Mouse (Mus musculus) cortical plate, adult 2 months (tissue): Measurements from ENCODE around the gene Strn4. TPM values are rescaled to one million over a fixed set of nuclear protein-coding genes. Genes with fewer than 3 reads are reported as not detected.

ENCODE experiments used
- H3K27ac ChIP-seq: fragments of 200-500 bp; 2 replicates; pipeline ENCODE4 v1.5.1; 2012; ENCODE audit warnings: low read length, control low read depth, inconsistent platforms; ENCODE audit not compliant: insufficient read depth
- H3K4me1 ChIP-seq: fragments of 200-500 bp; 2 replicates; pipeline ENCODE4 v1.6.1; 2011; ENCODE audit warnings: low read length; ENCODE audit not compliant: control insufficient read depth, insufficient read depth
- H3K4me3 ChIP-seq: fragments of 200-500 bp; 2 replicates; pipeline ENCODE4 v1.5.1; 2011; ENCODE audit warnings: mild to moderate bottlenecking, low read length, control low read depth; ENCODE audit not compliant: insufficient read depth
- CTCF ChIP-seq: fragments of 200-500 bp; IDR thresholded peaks from 2 replicates; pipeline ENCODE4 v1.5.1; 2011; ENCODE audit warnings: mild to moderate bottlenecking, control low read depth, low read length; ENCODE audit not compliant: insufficient read depth; ENCODE audit errors: extremely low read depth
- POLR2A ChIP-seq: fragments of 200-500 bp; IDR thresholded peaks from 2 replicates; pipeline ENCODE4 v1.6.1; 2011; ENCODE audit warnings: mild to moderate bottlenecking, low read length, control low read depth; ENCODE audit not compliant: insufficient read depth; ENCODE audit errors: extremely low read depth
- polyA plus RNA-seq: library from polyadenylated mRNA; depleted of rRNA; stranded (reverse); fragments of >200 nt; gene quantifications from 2 replicates; pipeline ENCODE4 v1.2.3, GENCODE M21; 2012

Gene Strn4
- polyA plus RNA-seq, 1 experiment: 291 TPM

GRCm38 (mm10) chr7:16783758-16784415 lies 31.8 kb upstream of the Strn4 start:
- Histone ChIP-seq H3K27ac (no peak overlapping the region), H3K4me1 (peaks cover 2% of the 10 kb centered on the region; the same call in 1 of the 2 replicates), H3K4me3 (no peak overlapping the region)
- TF ChIP-seq POLR2A (no peak), CTCF (no peak)

- Histone ChIP-seq H3K27ac (no peak overlapping the region), H3K4me3 (no peak overlapping the region), H3K4me1 (peaks cover 2% of the 10 kb centered on the region; the same call in 1 of the 2 replicates)
- TF ChIP-seq POLR2A (no peak), CTCF (no peak)
Measured at GRCm38 (mm10) chr7:16784498-16784976, 31.2 kb upstream of the Strn4 start.

GRCm38 (mm10) chr7:16785541-16786083 lies 30.1 kb upstream of the Strn4 start:
- TF ChIP-seq CTCF (no peak), POLR2A (no peak)
- no peak overlapping the region for H3K27ac ChIP-seq
- H3K4me3 ChIP-seq: no peak overlapping the region
- H3K4me1 ChIP-seq: peaks cover 2% of the 10 kb centered on the region; the same call in 1 of the 2 replicates

- no peak overlapping the region for H3K4me3 ChIP-seq
- no peak for TF ChIP-seq POLR2A
- TF ChIP-seq CTCF: no peak
Measured at GRCm38 (mm10) chr7:16792316-16792715, 23.4 kb upstream of the Strn4 start.

GRCm38 (mm10) chr7:16793010-16793725 lies 22.5 kb upstream of the Strn4 start:
- TF ChIP-seq CTCF (no peak), POLR2A (no peak)
- Histone ChIP-seq H3K4me3 (no peak overlapping the region), H3K27ac (no peak overlapping the region), H3K4me1 (no peaks in the 10 kb centered on the region)

More at GRCm38 (mm10) chr7:16792316-16792715, 23.4 kb upstream of the Strn4 start:
- no peaks in the 10 kb centered on the region for H3K4me1 ChIP-seq
- H3K27ac ChIP-seq: no peak overlapping the region

GRCm38 (mm10) chr7:16794886-16795285 lies 20.8 kb upstream of the Strn4 start:
- TF ChIP-seq POLR2A (no peak), CTCF (no peak)
- no peaks in the 10 kb centered on the region for H3K4me1 ChIP-seq
- H3K4me3 ChIP-seq: no peak overlapping the region
- no peak overlapping the region for H3K27ac ChIP-seq

- H3K27ac ChIP-seq: no peak overlapping the region
- no peaks in the 10 kb centered on the region for H3K4me1 ChIP-seq
- H3K4me3 ChIP-seq: no peak overlapping the region
- TF ChIP-seq CTCF: peak; percentile 47
- TF ChIP-seq POLR2A: no peak
Measured at GRCm38 (mm10) chr7:16804409-16805028, 11.2 kb upstream of the Strn4 start.

- TF ChIP-seq POLR2A: no peak
- no peak for TF ChIP-seq CTCF
- Histone ChIP-seq H3K4me1 (peaks cover 2% of the 10 kb centered on the region; the same call in 1 of the 2 replicates), H3K4me3 (no peak overlapping the region), H3K27ac (no peak overlapping the region)
Measured at GRCm38 (mm10) chr7:16807936-16808335, 7.8 kb upstream of the Strn4 start.

- H3K4me1 ChIP-seq: peaks cover 2% of the 10 kb centered on the region; the same call in 1 of the 2 replicates
Measured at GRCm38 (mm10) chr7:16808647-16809046, 7.0 kb upstream of the Strn4 start.

More at GRCm38 (mm10) chr7:16808647-16809046, 7.0 kb upstream of the Strn4 start:
- Histone ChIP-seq H3K27ac (no peak overlapping the region), H3K4me3 (no peak overlapping the region)
- TF ChIP-seq POLR2A: no peak
- no peak for TF ChIP-seq CTCF
